Mouse (Mus musculus) subcutaneous adipose tissue, adult 2 months (tissue): Measurements from ENCODE around the gene Zfp106. TPM values are rescaled to one million over a fixed set of nuclear protein-coding genes. Genes with fewer than 3 reads are reported as not detected.

ENCODE experiments used
- polyA plus RNA-seq: library from polyadenylated mRNA; depleted of rRNA; stranded (reverse); fragments of >200 nt; gene quantifications from 2 replicates; pipeline ENCODE4 v1.2.3, GENCODE M21; 2012; ENCODE audit warnings: low replicate concordance; rRNA removed

Zfp106 gene
- polyA plus RNA-seq, result 65.4 and 74.4 TPM in 2 replicates

GRCm38 (mm10) chr2:120563235-120563990, at the start of gene Zfp106:
TSS of gene Zfp106 (minus strand) at chr2:120563843.

GRCm38 (mm10) chr2:120608830-120609723, 45.4 kb upstream of the Zfp106 start, which contains the start of the genes Haus2 and Lrrc57:
TSS of gene Haus2 (plus strand) at chr2:120609383.
TSS of gene Lrrc57 (minus strand) at chr2:120609520.

GRCm38 (mm10) chr2:120566886-120567797, 3.5 kb upstream of the Zfp106 start, which contains the start of gene Snap23:
TSS of gene Snap23 (plus strand) at chr2:120567671.

Other genes with a start within 250 kb of the Zfp106 start
- gene Pla2g4f, start 249.7 kb downstream of the Zfp106 start, polyA plus RNA-seq, result 0.14 and 0.15 TPM in 2 replicates
- 29.6 and 31.6 TPM in 2 replicates for gene Vps39, start 210.7 kb downstream of the Zfp106 start, polyA plus RNA-seq
- gene Ganc, start 159.9 kb downstream of the Zfp106 start, polyA plus RNA-seq, result 31.8 and 33.6 TPM in 2 replicates
- gene Tmem87a, start 159.7 kb downstream of the Zfp106 start, polyA plus RNA-seq, result 10.3 and 16.7 TPM in 2 replicates
- gene Capn3, start 107.8 kb downstream of the Zfp106 start, polyA plus RNA-seq, result 0.44 and 0.87 TPM in 2 replicates
- 12.9 and 15.8 TPM in 2 replicates for gene Snap23, start 3.8 kb upstream of the Zfp106 start, polyA plus RNA-seq
- gene Haus2, start 45.5 kb upstream of the Zfp106 start, polyA plus RNA-seq, result 4.0 and 5.6 TPM in 2 replicates
- 12.4 and 17.2 TPM in 2 replicates for gene Lrrc57, start 45.7 kb upstream of the Zfp106 start, polyA plus RNA-seq
- 24.0 and 27.3 TPM in 2 replicates for gene Stard9, start 65.3 kb upstream of the Zfp106 start, polyA plus RNA-seq